Mouse (Mus musculus): ENCODE results near the gene Stxbp2. TPM values are rescaled to one million over a fixed set of nuclear protein-coding genes. Genes with fewer than 3 reads are reported as not detected.

Stxbp2 gene
- polyA plus RNA-seq, 2 experiments = 29.1 to 61.6 TPM

GRCm38 (mm10) chr8:3648990-3649389 lies 18.2 kb downstream of the Stxbp2 start:
- no peak overlapping the region for H3K27ac ChIP-seq (replicated peaks; ENCODE audit: low read depth, low read length)
- no peaks in the 10 kb centered on the region for H3K4me1 ChIP-seq (ENCODE audit: control insufficient read depth, insufficient read depth, low read length)
- no peak for TF ChIP-seq POLR2A (IDR thresholded peaks at IDR 0.05; ENCODE audit: borderline replicate concordance, extremely low read depth, insufficient read depth, insufficient read length)
- DNase-seq (ENCODE audit: low spot score) (no peak), ATAC-seq (ENCODE audit: low FRiP score, low read depth) (no peak)
- no peak overlapping the region for H3K9ac ChIP-seq (ENCODE audit: low read depth, low read length, severe bottlenecking)
- H3K4me2 ChIP-seq (replicated peaks; ENCODE audit: low read depth, low read length, severe bottlenecking) = no peak overlapping the region
- no peaks in the 10 kb centered on the region for H3K9me3 ChIP-seq (ENCODE audit: control insufficient read depth, low read length)
- 48% methylated on average over 1 of the region's 1 CpGs for WGBS
- no peak overlapping the region for H3K4me3 ChIP-seq (replicated peaks; ENCODE audit: low read length)
- H3K36me3 ChIP-seq (ENCODE audit: control insufficient read depth, insufficient read depth, low read length) = no peaks in the 10 kb centered on the region
- H3K27me3 ChIP-seq (ENCODE audit: control insufficient read depth, insufficient read depth, low read length) = no peaks in the 10 kb centered on the region

- H3K27ac ChIP-seq (replicated peaks; ENCODE audit: low read depth, low read length) = no peak overlapping the region
- no peak for TF ChIP-seq POLR2A (IDR thresholded peaks at IDR 0.05; ENCODE audit: borderline replicate concordance, extremely low read depth, insufficient read depth, insufficient read length)
- no peaks in the 10 kb centered on the region for H3K9me3 ChIP-seq (ENCODE audit: control insufficient read depth, low read length)
- ATAC-seq (ENCODE audit: low FRiP score, low read depth) (no peak), DNase-seq (ENCODE audit: low spot score) (no peak)
- H3K4me2 ChIP-seq (replicated peaks; ENCODE audit: low read depth, low read length, severe bottlenecking) = no peak overlapping the region
- no peaks in the 10 kb centered on the region for H3K4me1 ChIP-seq (ENCODE audit: control insufficient read depth, insufficient read depth, low read length)
- no peaks in the 10 kb centered on the region for H3K36me3 ChIP-seq (ENCODE audit: control insufficient read depth, insufficient read depth, low read length)
- H3K9ac ChIP-seq (ENCODE audit: low read depth, low read length, severe bottlenecking) = no peak overlapping the region
- H3K27me3 ChIP-seq (ENCODE audit: control insufficient read depth, insufficient read depth, low read length) = no peaks in the 10 kb centered on the region
- WGBS = 68% methylated on average over 3 of the region's 3 CpGs
- H3K4me3 ChIP-seq (replicated peaks; ENCODE audit: low read length) = no peak overlapping the region
Measured at GRCm38 (mm10) chr8:3652845-3653244, 22.1 kb downstream of the Stxbp2 start.

GRCm38 (mm10) chr8:3654726-3655508 lies 24.2 kb downstream of the Stxbp2 start:
- Histone ChIP-seq H3K4me2 (replicated peaks; ENCODE audit: low read depth, low read length, severe bottlenecking) (no peak overlapping the region), H3K36me3 (ENCODE audit: control insufficient read depth, insufficient read depth, low read length) (no peaks in the 10 kb centered on the region), H3K9me3 (ENCODE audit: control insufficient read depth, low read length) (no peaks in the 10 kb centered on the region), H3K9ac (ENCODE audit: low read depth, low read length, severe bottlenecking) (no peak overlapping the region), H3K4me3 (replicated peaks; ENCODE audit: low read length) (no peak overlapping the region), H3K27me3 (ENCODE audit: control insufficient read depth, insufficient read depth, low read length) (no peaks in the 10 kb centered on the region), H3K4me1 (ENCODE audit: control insufficient read depth, insufficient read depth, low read length) (no peaks in the 10 kb centered on the region), H3K27ac (replicated peaks; ENCODE audit: low read depth, low read length) (no peak overlapping the region)
- DNase-seq (ENCODE audit: low spot score) (no peak), ATAC-seq (ENCODE audit: low FRiP score, low read depth) (no peak)
- no peak for TF ChIP-seq POLR2A (IDR thresholded peaks at IDR 0.05; ENCODE audit: borderline replicate concordance, extremely low read depth, insufficient read depth, insufficient read length)
- WGBS = 69% methylated on average over 11 of the region's 11 CpGs

GRCm38 (mm10) chr8:3655526-3655925 lies 24.8 kb downstream of the Stxbp2 start, which contains the start of gene Retn:
Gene Retn (plus strand): TSS chr8:3655770.
- no peak for TF ChIP-seq POLR2A (IDR thresholded peaks at IDR 0.05; ENCODE audit: borderline replicate concordance, extremely low read depth, insufficient read depth, insufficient read length)
- Histone ChIP-seq H3K9ac (ENCODE audit: low read depth, low read length, severe bottlenecking) (no peak within 1 kb of the TSS), H3K4me3 (replicated peaks; ENCODE audit: low read length) (no peak within 1 kb of the TSS), H3K27me3 (ENCODE audit: control insufficient read depth, insufficient read depth, low read length) (no peaks in the 10 kb centered on the region), H3K4me2 (replicated peaks; ENCODE audit: low read depth, low read length, severe bottlenecking) (no peak within 1 kb of the TSS), H3K9me3 (ENCODE audit: control insufficient read depth, low read length) (no peaks in the 10 kb centered on the region), H3K4me1 (ENCODE audit: control insufficient read depth, insufficient read depth, low read length) (no peaks in the 10 kb centered on the region), H3K36me3 (ENCODE audit: control insufficient read depth, insufficient read depth, low read length) (no peaks in the 10 kb centered on the region), H3K27ac (replicated peaks; ENCODE audit: low read depth, low read length) (no peak within 1 kb of the TSS)
- no peak for ATAC-seq (ENCODE audit: low FRiP score, low read depth)
- no peak for DNase-seq (ENCODE audit: low spot score)
- 70% methylated on average over 3 of the region's 3 CpGs for WGBS

- TF ChIP-seq POLR2A (IDR thresholded peaks at IDR 0.05; ENCODE audit: borderline replicate concordance, extremely low read depth, insufficient read depth, insufficient read length) = no peak
- Histone ChIP-seq H3K4me3 (replicated peaks; ENCODE audit: low read length) (no peak overlapping the region), H3K9ac (ENCODE audit: low read depth, low read length, severe bottlenecking) (no peak overlapping the region), H3K9me3 (ENCODE audit: control insufficient read depth, low read length) (no peaks in the 10 kb centered on the region), H3K4me1 (ENCODE audit: control insufficient read depth, insufficient read depth, low read length) (no peaks in the 10 kb centered on the region), H3K27ac (replicated peaks; ENCODE audit: low read depth, low read length) (no peak overlapping the region), H3K27me3 (ENCODE audit: control insufficient read depth, insufficient read depth, low read length) (no peaks in the 10 kb centered on the region), H3K4me2 (replicated peaks; ENCODE audit: low read depth, low read length, severe bottlenecking) (no peak overlapping the region), H3K36me3 (ENCODE audit: control insufficient read depth, insufficient read depth, low read length) (no peaks in the 10 kb centered on the region)
- DNase-seq (ENCODE audit: low spot score) = no peak
- WGBS = 26% methylated on average over 7 of the region's 7 CpGs
- ATAC-seq (ENCODE audit: low FRiP score, low read depth) = no peak; the same call in 1 of the 2 replicates
Measured at GRCm38 (mm10) chr8:3656725-3657381, 26.1 kb downstream of the Stxbp2 start.
